Mouse (Mus musculus) olfactory bulb, adult 2 months (tissue): Measurements from ENCODE around the gene Dlat. TPM values are rescaled to one million over a fixed set of nuclear protein-coding genes. Genes with fewer than 3 reads are reported as not detected.

Experiments
- H3K27ac ChIP-seq: fragments of 200-500 bp; 2 replicates; pipeline ENCODE4 v1.5.1; 2012; ENCODE audit warnings: low read depth, low read length; ENCODE audit not compliant: insufficient read depth
- H3K4me1 ChIP-seq: fragments of 200-500 bp; 2 replicates; pipeline ENCODE4 v1.6.1; 2012; ENCODE audit warnings: low read length; ENCODE audit not compliant: control insufficient read depth, insufficient read depth
- H3K4me3 ChIP-seq: fragments of 200-500 bp; 2 replicates; pipeline ENCODE4 v1.5.1; 2012; ENCODE audit warnings: mild to moderate bottlenecking, low read depth, low read length, moderate library complexity; ENCODE audit not compliant: insufficient read depth
- CTCF ChIP-seq: fragments of 200-500 bp; IDR thresholded peaks from 2 replicates; pipeline ENCODE4 v1.5.1; 2012; ENCODE audit warnings: low read depth, mild to moderate bottlenecking, low read length, moderate library complexity; ENCODE audit not compliant: insufficient read depth
- POLR2A ChIP-seq: fragments of 200-500 bp; IDR thresholded peaks from 2 replicates; pipeline ENCODE4 v1.6.1; 2012; ENCODE audit warnings: mild to moderate bottlenecking, low read depth, low read length, moderate library complexity; ENCODE audit not compliant: insufficient read depth
- WGBS: fragments of 180-500 bp; shearing (Covaris S2); methylation state at CpG from one replicate; pipeline ENCODE4 v1.1.7; 2018; 5-methylcytosine and 5-hydroxymethylcytosine counted together
- polyA plus RNA-seq: library from polyadenylated mRNA; stranded (reverse); fragments of >200 nt; gene quantifications from 2 replicates; pipeline ENCODE4 v1.2.4, GENCODE M21; 2012; ENCODE audit warnings: low replicate concordance; ENCODE audit not compliant: missing spikeins, insufficient read depth, insufficient read length

The Dlat gene
- polyA plus RNA-seq, 1 experiment: not detected

DNA sequence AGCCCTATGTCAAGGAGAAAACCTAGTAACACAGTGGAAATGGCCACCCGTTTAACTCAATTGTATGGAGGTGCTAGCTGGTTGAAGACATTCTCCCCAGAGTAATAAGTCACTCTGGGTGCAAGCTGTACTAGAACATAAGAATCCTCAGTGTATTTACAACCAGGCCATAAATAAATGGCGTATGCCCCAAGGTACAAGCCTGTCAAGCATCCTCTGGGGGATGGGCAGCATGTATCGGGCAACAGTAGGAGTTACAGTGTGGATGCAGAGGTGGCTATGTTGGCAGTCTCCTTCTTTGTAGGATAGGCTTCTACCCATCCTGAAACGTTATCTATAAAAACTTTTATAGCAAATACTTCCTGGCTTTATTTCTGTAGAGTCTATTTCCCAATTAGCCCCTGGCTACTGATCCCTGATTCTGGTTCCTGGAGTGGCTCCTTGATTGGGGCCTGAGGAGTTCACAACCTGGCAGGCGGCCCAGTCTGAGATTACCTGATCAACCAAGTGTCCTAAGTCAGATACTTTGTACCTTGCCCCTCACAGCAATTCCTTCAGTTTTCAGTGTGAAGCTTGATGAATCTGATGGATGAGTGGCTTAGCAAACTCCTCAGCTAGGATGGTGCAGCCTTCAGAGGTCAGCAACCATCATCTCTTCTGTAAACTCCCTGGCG is 74.3 kb downstream of the Dlat start:
- no peaks in the 10 kb centered on the region for H3K4me1 ChIP-seq
- 84% methylated on average over 6 of the region's 6 CpGs for WGBS
- TF ChIP-seq POLR2A: no peak
- TF ChIP-seq CTCF: no peak
- H3K27ac ChIP-seq: no peak overlapping the region
- H3K4me3 ChIP-seq: no peak overlapping the region

Other genes starting within 250 kb of the Dlat start
- gene Plet1, start 165.3 kb downstream of the Dlat start, polyA plus RNA-seq: not detected in 2 replicates
- gene Pts, start 131.1 kb downstream of the Dlat start, polyA plus RNA-seq: not detected in 2 replicates
- gene Il18, start 105.0 kb downstream of the Dlat start, polyA plus RNA-seq: not detected in 2 replicates
- gene Bco2, start 104.6 kb downstream of the Dlat start, polyA plus RNA-seq: not detected in 2 replicates
- gene Tex12, start 98.5 kb downstream of the Dlat start, polyA plus RNA-seq: not detected in 2 replicates
- gene Sdhd, start 56.0 kb downstream of the Dlat start, polyA plus RNA-seq: not detected in 2 replicates
- gene Timm8b, start 55.9 kb downstream of the Dlat start, polyA plus RNA-seq: not detected in 2 replicates
- gene Pih1d2, start 42.5 kb downstream of the Dlat start, polyA plus RNA-seq: not detected in 2 replicates
- not detected in 2 replicates for gene Nkapd1, start 42.3 kb downstream of the Dlat start, polyA plus RNA-seq
- gene Dixdc1, start 79.7 kb upstream of the Dlat start, polyA plus RNA-seq: not detected in 2 replicates
- gene 2310030G06Rik, start 86.8 kb upstream of the Dlat start, polyA plus RNA-seq: not detected in 2 replicates
- gene Cryab, start 91.5 kb upstream of the Dlat start, polyA plus RNA-seq: not detected in 2 replicates
- gene Hspb2, start 92.6 kb upstream of the Dlat start, polyA plus RNA-seq: not detected in 2 replicates
- gene Fdxacb1, start 108.5 kb upstream of the Dlat start, polyA plus RNA-seq: not detected in 2 replicates
- not detected in 2 replicates for gene Alg9, start 115.2 kb upstream of the Dlat start, polyA plus RNA-seq
- not detected in 2 replicates for gene 1110032A03Rik, start 115.7 kb upstream of the Dlat start, polyA plus RNA-seq
- not detected in 2 replicates for gene Ppp2r1b, start 185.5 kb upstream of the Dlat start, polyA plus RNA-seq